Mouse (Mus musculus): ENCODE data around the gene Tspan18. TPM values are rescaled to one million over a fixed set of nuclear protein-coding genes. Genes with fewer than 3 reads are reported as not detected.

Gene Tspan18
- polyA plus RNA-seq, 1 experiment, result 1.0 TPM

- Histone ChIP-seq H3K9ac (ENCODE audit: low read depth, poor library complexity, severe bottlenecking) (no peak overlapping the region), H3K9me3 (replicated peaks; ENCODE audit: control insufficient read depth, insufficient read depth, low read length, poor library complexity, severe bottlenecking) (no peaks in the 10 kb centered on the region), H3K27me3 (ENCODE audit: control insufficient read depth, insufficient read depth, low read length, poor library complexity, severe bottlenecking) (no peaks in the 10 kb centered on the region), H3K4me1 (ENCODE audit: control insufficient read depth, insufficient read depth, low read length) (no peaks in the 10 kb centered on the region), H3K36me3 (ENCODE audit: control insufficient read depth, insufficient read depth, low read length, poor library complexity, severe bottlenecking) (no peaks in the 10 kb centered on the region), H3K27ac (ENCODE audit: insufficient read depth, low read length) (no peak overlapping the region), H3K4me3 (ENCODE audit: low read depth, low read length) (no peak overlapping the region)
- no peak for TF ChIP-seq CTCF (IDR thresholded peaks at IDR 0.05; ENCODE audit: low read depth, low read length)
- no peak for TF ChIP-seq EP300 (IDR thresholded peaks at IDR 0.05; ENCODE audit: insufficient read depth, low read depth, low read length)
- no peak for TF ChIP-seq POLR2A (IDR thresholded peaks at IDR 0.05; ENCODE audit: insufficient read depth, low read length)
Observed at GRCm38 (mm10) chr2:93351352-93351751, 17.0 kb upstream of the Tspan18 start.

- no peaks in the 10 kb centered on the region for H3K27me3 ChIP-seq (ENCODE audit: control insufficient read depth, insufficient read depth, low read length, poor library complexity, severe bottlenecking)
- no peak overlapping the region for H3K4me3 ChIP-seq (ENCODE audit: low read depth, low read length)
- H3K36me3 ChIP-seq (ENCODE audit: control insufficient read depth, insufficient read depth, low read length, poor library complexity, severe bottlenecking), result no peaks in the 10 kb centered on the region
- no peak overlapping the region for H3K9ac ChIP-seq (ENCODE audit: low read depth, poor library complexity, severe bottlenecking)
- no peaks in the 10 kb centered on the region for H3K9me3 ChIP-seq (replicated peaks; ENCODE audit: control insufficient read depth, insufficient read depth, low read length, poor library complexity, severe bottlenecking)
- no peak overlapping the region for H3K27ac ChIP-seq (ENCODE audit: insufficient read depth, low read length)
- TF ChIP-seq EP300 (IDR thresholded peaks at IDR 0.05; ENCODE audit: insufficient read depth, low read depth, low read length), result no peak
- TF ChIP-seq POLR2A (IDR thresholded peaks at IDR 0.05; ENCODE audit: insufficient read depth, low read length), result no peak
- TF ChIP-seq CTCF (IDR thresholded peaks at IDR 0.05; ENCODE audit: low read depth, low read length), result no peak
- H3K4me1 ChIP-seq (ENCODE audit: control insufficient read depth, insufficient read depth, low read length), result no peaks in the 10 kb centered on the region
Observed at GRCm38 (mm10) chr2:93347018-93347417, 12.7 kb upstream of the Tspan18 start.

GRCm38 (mm10) chr2:93346609-93347008, 12.3 kb upstream of the Tspan18 start:
- Histone ChIP-seq H3K9me3 (replicated peaks; ENCODE audit: control insufficient read depth, insufficient read depth, low read length, poor library complexity, severe bottlenecking) (no peaks in the 10 kb centered on the region), H3K9ac (ENCODE audit: low read depth, poor library complexity, severe bottlenecking) (no peak overlapping the region), H3K4me3 (ENCODE audit: low read depth, low read length) (no peak overlapping the region), H3K4me1 (ENCODE audit: control insufficient read depth, insufficient read depth, low read length) (no peaks in the 10 kb centered on the region), H3K27ac (ENCODE audit: insufficient read depth, low read length) (no peak overlapping the region), H3K36me3 (ENCODE audit: control insufficient read depth, insufficient read depth, low read length, poor library complexity, severe bottlenecking) (no peaks in the 10 kb centered on the region), H3K27me3 (ENCODE audit: control insufficient read depth, insufficient read depth, low read length, poor library complexity, severe bottlenecking) (no peaks in the 10 kb centered on the region)
- no peak for TF ChIP-seq EP300 (IDR thresholded peaks at IDR 0.05; ENCODE audit: insufficient read depth, low read depth, low read length)
- no peak for TF ChIP-seq POLR2A (IDR thresholded peaks at IDR 0.05; ENCODE audit: insufficient read depth, low read length)
- no peak for TF ChIP-seq CTCF (IDR thresholded peaks at IDR 0.05; ENCODE audit: low read depth, low read length)

GRCm38 (mm10) chr2:93345663-93346268, 11.5 kb upstream of the Tspan18 start:
- Histone ChIP-seq H3K9ac (ENCODE audit: low read depth, poor library complexity, severe bottlenecking) (no peak overlapping the region), H3K36me3 (ENCODE audit: control insufficient read depth, insufficient read depth, low read length, poor library complexity, severe bottlenecking) (no peaks in the 10 kb centered on the region)
- TF ChIP-seq POLR2A (IDR thresholded peaks at IDR 0.05; ENCODE audit: insufficient read depth, low read length) (no peak), EP300 (IDR thresholded peaks at IDR 0.05; ENCODE audit: insufficient read depth, low read depth, low read length) (no peak), CTCF (IDR thresholded peaks at IDR 0.05; ENCODE audit: low read depth, low read length) (no peak)

GRCm38 (mm10) chr2:93339373-93340106, 5.2 kb upstream of the Tspan18 start:
- H3K9me3 ChIP-seq (replicated peaks; ENCODE audit: control insufficient read depth, insufficient read depth, low read length, poor library complexity, severe bottlenecking), result no peaks in the 10 kb centered on the region
- no peaks in the 10 kb centered on the region for H3K36me3 ChIP-seq (ENCODE audit: control insufficient read depth, insufficient read depth, low read length, poor library complexity, severe bottlenecking)
- no peak overlapping the region for H3K9ac ChIP-seq (ENCODE audit: low read depth, poor library complexity, severe bottlenecking)
- no peak overlapping the region for H3K4me3 ChIP-seq (ENCODE audit: low read depth, low read length)
- TF ChIP-seq EP300 (IDR thresholded peaks at IDR 0.05; ENCODE audit: insufficient read depth, low read depth, low read length) (no peak), CTCF (IDR thresholded peaks at IDR 0.05; ENCODE audit: low read depth, low read length) (no peak), POLR2A (IDR thresholded peaks at IDR 0.05; ENCODE audit: insufficient read depth, low read length) (no peak)
- no peak overlapping the region for H3K27ac ChIP-seq (ENCODE audit: insufficient read depth, low read length)
- H3K27me3 ChIP-seq (ENCODE audit: control insufficient read depth, insufficient read depth, low read length, poor library complexity, severe bottlenecking), result no peaks in the 10 kb centered on the region
- H3K4me1 ChIP-seq (ENCODE audit: control insufficient read depth, insufficient read depth, low read length), result no peaks in the 10 kb centered on the region

More at GRCm38 (mm10) chr2:93345663-93346268, 11.5 kb upstream of the Tspan18 start:
- Histone ChIP-seq H3K4me1 (ENCODE audit: control insufficient read depth, insufficient read depth, low read length) (no peaks in the 10 kb centered on the region), H3K27ac (ENCODE audit: insufficient read depth, low read length) (no peak overlapping the region), H3K4me3 (ENCODE audit: low read depth, low read length) (no peak overlapping the region), H3K27me3 (ENCODE audit: control insufficient read depth, insufficient read depth, low read length, poor library complexity, severe bottlenecking) (no peaks in the 10 kb centered on the region), H3K9me3 (replicated peaks; ENCODE audit: control insufficient read depth, insufficient read depth, low read length, poor library complexity, severe bottlenecking) (no peaks in the 10 kb centered on the region)

- no peaks in the 10 kb centered on the region for H3K9me3 ChIP-seq (replicated peaks; ENCODE audit: control insufficient read depth, insufficient read depth, low read length, poor library complexity, severe bottlenecking)
- no peak overlapping the region for H3K27ac ChIP-seq (ENCODE audit: insufficient read depth, low read length)
- no peak overlapping the region for H3K9ac ChIP-seq (ENCODE audit: low read depth, poor library complexity, severe bottlenecking)
- peaks cover 1% of the 10 kb centered on the region; the same call in 1 of the 2 replicates for H3K27me3 ChIP-seq (ENCODE audit: control insufficient read depth, insufficient read depth, low read length, poor library complexity, severe bottlenecking)
- no peak for TF ChIP-seq POLR2A (IDR thresholded peaks at IDR 0.05; ENCODE audit: insufficient read depth, low read length)
- no peak for TF ChIP-seq CTCF (IDR thresholded peaks at IDR 0.05; ENCODE audit: low read depth, low read length)
- no peak overlapping the region for H3K4me3 ChIP-seq (ENCODE audit: low read depth, low read length)
- no peaks in the 10 kb centered on the region for H3K36me3 ChIP-seq (ENCODE audit: control insufficient read depth, insufficient read depth, low read length, poor library complexity, severe bottlenecking)
- H3K4me1 ChIP-seq (ENCODE audit: control insufficient read depth, insufficient read depth, low read length), result no peaks in the 10 kb centered on the region
Observed at GRCm38 (mm10) chr2:93335996-93336395, 1.7 kb upstream of the Tspan18 start.
